Mouse (Mus musculus): ENCODE results near the gene Rpn1. TPM values are rescaled to one million over a fixed set of nuclear protein-coding genes. Genes with fewer than 3 reads are reported as not detected.

Rpn1 gene
- polyA plus RNA-seq (2014; fragmentation: Nextera tagmentation; extraction: Ambion mirVana) = 234 and 256 TPM in 2 replicates

DNA sequence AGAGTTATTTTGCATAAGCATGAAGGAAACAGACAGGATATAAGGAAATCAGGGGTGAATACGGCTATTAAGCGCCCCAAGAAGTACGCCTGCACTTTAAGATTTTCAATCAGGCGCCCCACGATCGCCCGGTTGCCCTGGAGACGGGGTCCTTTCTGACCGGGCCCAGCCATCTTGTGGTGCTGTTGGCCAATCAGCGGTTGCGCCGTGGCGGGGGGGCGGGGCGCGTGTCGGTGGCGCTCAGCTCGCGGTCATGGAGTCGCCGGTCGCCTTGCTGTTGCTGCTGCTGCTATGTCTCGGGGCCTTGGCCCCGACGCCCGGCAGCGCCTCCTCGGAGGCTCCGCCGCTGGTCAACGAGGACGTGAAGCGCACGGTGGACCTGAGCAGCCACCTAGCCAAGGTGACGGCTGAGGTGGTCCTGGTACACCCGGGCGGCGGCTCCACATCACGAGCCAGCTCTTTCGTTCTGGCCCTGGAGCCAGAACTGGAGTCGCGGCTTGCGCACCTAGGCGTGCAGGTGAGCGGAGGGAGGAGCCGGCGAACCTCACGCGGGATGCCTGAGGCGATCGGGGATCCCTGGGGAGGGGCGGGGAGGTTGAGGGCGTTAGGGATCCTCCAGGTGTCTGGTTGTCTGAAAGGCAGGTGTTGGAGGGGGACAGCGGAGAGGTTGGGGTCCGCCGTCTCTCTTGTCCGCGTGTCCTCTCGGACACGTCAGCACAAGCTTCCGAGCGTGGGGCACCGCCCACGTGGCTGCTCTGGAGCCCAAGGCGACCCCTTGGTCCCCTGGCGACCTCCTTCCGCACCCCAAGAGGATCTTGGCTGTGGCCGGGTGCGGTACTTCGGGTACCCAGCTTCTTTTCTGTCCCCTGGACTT lies at the start of gene Rpn1:
TSS of gene Rpn1 (plus strand) at position 205 of the 874 bp plus-strand sequence.
- Histone ChIP-seq H3K4me2 (peak within 1 kb of the TSS; percentile 81), H3K9me3 (replicated peaks; ENCODE audit: control insufficient read depth, low read length) (no peaks in the 10 kb centered on the region), H3K36me3 (ENCODE audit: control insufficient read depth, insufficient read depth, low read length) (no peaks in the 10 kb centered on the region), H3K27me3 (ENCODE audit: control insufficient read depth, insufficient read depth, low read length) (no peaks in the 10 kb centered on the region; the same call in 1 of the 2 replicates), H3K4me3 (ENCODE audit: low read depth, low read length) (peak within 1 kb of the TSS; percentile 93), H3K9ac (ENCODE audit: low read depth, low read length) (peak within 1 kb of the TSS; percentile 94), H3K27ac (ENCODE audit: low read depth, low read length) (peak within 1 kb of the TSS; percentile 54; the same call in 1 of the 2 replicates), H3K4me1 (ENCODE audit: control insufficient read depth, insufficient read depth, low read length) (peaks cover 14% of the 10 kb centered on the region)
- WGBS (ENCODE audit: insufficient replicate concordance) = under 1% methylated on average over 71 of the region's 71 CpGs
- ATAC-seq (replicated peaks; ENCODE audit: insufficient number of reproducible peaks, low FRiP score, low TSS enrichment) = peak; percentile 93

DNA sequence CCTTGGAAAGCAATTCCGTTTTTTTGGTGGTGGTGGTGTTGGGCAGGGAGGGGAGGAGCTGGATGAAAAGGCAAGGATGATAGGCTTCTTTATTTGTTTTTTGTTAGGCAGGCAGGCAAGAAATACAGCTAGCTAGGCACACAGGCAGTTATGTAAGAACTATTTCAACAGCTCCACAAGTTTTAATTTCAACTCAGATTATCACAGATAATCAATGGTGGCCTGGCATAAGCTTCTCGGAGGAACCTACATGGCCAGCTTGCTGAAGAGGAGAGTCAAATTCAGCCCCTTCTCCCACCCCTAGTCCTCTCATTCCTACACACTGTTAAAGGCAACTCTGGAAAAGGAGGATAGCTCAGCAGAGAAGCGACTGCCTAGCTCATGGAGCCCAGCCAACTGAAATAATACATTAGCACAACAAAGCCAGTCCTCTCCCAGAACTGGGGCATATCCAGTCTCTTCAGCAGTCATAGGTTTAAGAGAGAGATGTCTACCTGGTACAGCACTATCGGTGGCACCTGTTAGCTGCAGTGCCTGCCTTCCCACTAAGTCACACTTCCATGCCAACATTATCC lies 46.7 kb upstream of the Rpn1 start:
- H3K4me3 ChIP-seq (ENCODE audit: low read depth, low read length) = no peak overlapping the region
- no peak overlapping the region for H3K27ac ChIP-seq (ENCODE audit: low read depth, low read length)
- H3K36me3 ChIP-seq (ENCODE audit: control insufficient read depth, insufficient read depth, low read length) = peaks cover 2% of the 10 kb centered on the region; the same call in 1 of the 2 replicates
- no peak overlapping the region for H3K4me2 ChIP-seq
- no peaks in the 10 kb centered on the region for H3K9me3 ChIP-seq (replicated peaks; ENCODE audit: control insufficient read depth, low read length)
- no peaks in the 10 kb centered on the region for H3K27me3 ChIP-seq (ENCODE audit: control insufficient read depth, insufficient read depth, low read length)
- no peak overlapping the region for H3K9ac ChIP-seq (ENCODE audit: low read depth, low read length)
- no peak for ATAC-seq (replicated peaks; ENCODE audit: insufficient number of reproducible peaks, low FRiP score, low TSS enrichment)
- 89% methylated on average over 4 of the region's 4 CpGs for WGBS (ENCODE audit: insufficient replicate concordance)
- H3K4me1 ChIP-seq (ENCODE audit: control insufficient read depth, insufficient read depth, low read length) = peaks cover 15% of the 10 kb centered on the region

DNA sequence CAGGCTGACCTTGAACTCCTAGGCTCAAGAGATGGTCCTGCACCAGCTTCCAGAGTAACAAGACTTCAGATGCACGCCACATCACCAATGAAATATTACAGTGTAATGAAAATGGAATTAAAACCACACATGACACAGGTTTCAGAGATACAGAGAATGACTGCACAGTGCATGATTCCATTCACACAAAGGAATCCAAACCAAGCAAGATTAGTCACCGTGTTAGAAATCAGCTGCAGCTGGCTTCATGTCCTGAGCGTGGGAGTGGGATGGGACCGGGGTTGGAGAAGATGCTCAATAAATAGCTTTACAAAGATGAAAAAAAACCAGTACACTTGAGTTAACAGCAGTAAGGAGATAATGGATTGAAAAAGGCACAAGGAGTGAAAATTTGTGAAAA lies 44.9 kb upstream of the Rpn1 start:
- ATAC-seq (replicated peaks; ENCODE audit: insufficient number of reproducible peaks, low FRiP score, low TSS enrichment) = no peak
- H3K9me3 ChIP-seq (replicated peaks; ENCODE audit: control insufficient read depth, low read length) = no peaks in the 10 kb centered on the region
- H3K36me3 ChIP-seq (ENCODE audit: control insufficient read depth, insufficient read depth, low read length) = peaks cover 2% of the 10 kb centered on the region; the same call in 1 of the 2 replicates
- no peak overlapping the region for H3K4me2 ChIP-seq
- H3K4me1 ChIP-seq (ENCODE audit: control insufficient read depth, insufficient read depth, low read length) = peaks cover 27% of the 10 kb centered on the region
- no peak overlapping the region for H3K4me3 ChIP-seq (ENCODE audit: low read depth, low read length)
- no peak overlapping the region for H3K9ac ChIP-seq (ENCODE audit: low read depth, low read length)
- no peaks in the 10 kb centered on the region for H3K27me3 ChIP-seq (ENCODE audit: control insufficient read depth, insufficient read depth, low read length)
- no peak overlapping the region for H3K27ac ChIP-seq (ENCODE audit: low read depth, low read length)
- 95% methylated on average over 4 of the region's 4 CpGs for WGBS (ENCODE audit: insufficient replicate concordance)

DNA sequence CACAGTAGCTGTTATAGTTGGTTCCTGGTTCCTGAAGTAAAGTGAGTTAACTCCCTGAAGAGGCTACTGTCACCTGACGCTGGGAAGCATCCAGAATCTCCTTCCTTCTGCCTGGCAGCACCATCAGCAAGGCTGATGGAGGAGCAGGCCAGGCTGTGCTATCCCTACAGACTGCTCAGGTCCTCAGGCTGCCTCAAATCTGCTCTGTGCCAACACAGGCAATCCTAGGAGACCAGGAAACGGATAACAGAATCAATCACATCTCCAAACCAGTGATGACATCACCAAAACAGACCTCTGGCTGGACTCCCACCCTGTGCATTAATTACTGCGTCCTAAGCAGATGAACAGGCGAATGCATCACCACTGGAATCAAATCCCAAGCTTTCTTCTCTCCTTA lies 43.1 kb upstream of the Rpn1 start:
- no peaks in the 10 kb centered on the region for H3K27me3 ChIP-seq (ENCODE audit: control insufficient read depth, insufficient read depth, low read length)
- H3K4me2 ChIP-seq = peak overlapping the region; percentile 47
- no peaks in the 10 kb centered on the region for H3K9me3 ChIP-seq (replicated peaks; ENCODE audit: control insufficient read depth, low read length)
- peak overlapping the region; percentile 57; the same call in 1 of the 2 replicates for H3K27ac ChIP-seq (ENCODE audit: low read depth, low read length)
- H3K36me3 ChIP-seq (ENCODE audit: control insufficient read depth, insufficient read depth, low read length) = peaks cover 2% of the 10 kb centered on the region; the same call in 1 of the 2 replicates
- 59% methylated on average over 4 of the region's 4 CpGs for WGBS (ENCODE audit: insufficient replicate concordance)
- no peak overlapping the region for H3K4me3 ChIP-seq (ENCODE audit: low read depth, low read length)
- H3K4me1 ChIP-seq (ENCODE audit: control insufficient read depth, insufficient read depth, low read length) = peaks cover 27% of the 10 kb centered on the region
- peak overlapping the region; percentile 35; the same call in 1 of the 2 replicates for H3K9ac ChIP-seq (ENCODE audit: low read depth, low read length)
- no peak for ATAC-seq (replicated peaks; ENCODE audit: insufficient number of reproducible peaks, low FRiP score, low TSS enrichment)

DNA sequence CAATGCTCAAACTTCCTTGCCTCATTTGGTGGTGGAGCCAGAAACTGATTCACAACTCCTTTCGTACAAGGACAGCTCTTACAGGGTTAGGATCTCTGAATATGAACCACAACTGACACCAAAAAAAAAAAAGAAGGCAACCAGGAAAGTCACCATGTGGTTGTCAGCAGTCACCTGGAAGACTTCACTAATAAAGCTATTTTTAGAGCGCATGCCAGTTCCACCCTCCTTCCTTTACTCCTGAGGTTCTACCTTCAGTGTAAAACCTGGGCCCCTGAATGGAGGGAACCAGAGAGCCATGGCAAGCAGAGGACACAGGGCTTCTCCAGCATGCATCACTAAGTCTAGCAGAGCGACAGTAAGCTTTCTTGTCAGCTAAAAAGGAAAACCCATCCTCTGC lies 41.9 kb upstream of the Rpn1 start:
- peak overlapping the region; percentile 57; the same call in 1 of the 2 replicates for H3K27ac ChIP-seq (ENCODE audit: low read depth, low read length)
- H3K4me2 ChIP-seq = peak overlapping the region; percentile 31
- no peak for ATAC-seq (replicated peaks; ENCODE audit: insufficient number of reproducible peaks, low FRiP score, low TSS enrichment)
- H3K9me3 ChIP-seq (replicated peaks; ENCODE audit: control insufficient read depth, low read length) = no peaks in the 10 kb centered on the region
- H3K9ac ChIP-seq (ENCODE audit: low read depth, low read length) = no peak overlapping the region
- H3K36me3 ChIP-seq (ENCODE audit: control insufficient read depth, insufficient read depth, low read length) = peaks cover 2% of the 10 kb centered on the region; the same call in 1 of the 2 replicates
- no peaks in the 10 kb centered on the region for H3K27me3 ChIP-seq (ENCODE audit: control insufficient read depth, insufficient read depth, low read length)
- H3K4me1 ChIP-seq (ENCODE audit: control insufficient read depth, insufficient read depth, low read length) = peaks cover 27% of the 10 kb centered on the region
- WGBS (ENCODE audit: insufficient replicate concordance) = 68% methylated on average over 3 of the region's 3 CpGs
- H3K4me3 ChIP-seq (ENCODE audit: low read depth, low read length) = no peak overlapping the region

DNA sequence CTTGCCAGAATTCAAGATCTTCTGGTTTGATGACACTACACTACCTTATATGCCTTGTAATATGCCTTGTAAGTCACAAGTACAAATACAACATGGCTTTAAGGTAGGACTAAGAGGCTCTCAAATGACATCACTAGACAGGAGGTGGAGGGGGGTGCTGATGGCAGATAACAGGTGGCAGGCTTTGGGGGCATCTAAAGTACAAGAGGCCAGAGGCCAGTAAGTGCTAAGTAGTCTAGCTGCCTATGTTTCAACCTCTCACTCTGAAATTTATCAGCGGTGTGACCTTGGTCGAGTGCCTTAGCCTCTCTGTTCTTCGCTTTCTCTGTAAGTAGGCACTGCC lies 40.1 kb upstream of the Rpn1 start:
- Histone ChIP-seq H3K4me1 (ENCODE audit: control insufficient read depth, insufficient read depth, low read length) (peaks cover 27% of the 10 kb centered on the region), H3K4me2 (peak overlapping the region; percentile 97), H3K9me3 (replicated peaks; ENCODE audit: control insufficient read depth, low read length) (no peaks in the 10 kb centered on the region), H3K9ac (ENCODE audit: low read depth, low read length) (peak overlapping the region; percentile 99), H3K36me3 (ENCODE audit: control insufficient read depth, insufficient read depth, low read length) (peaks cover 2% of the 10 kb centered on the region; the same call in 1 of the 2 replicates), H3K4me3 (ENCODE audit: low read depth, low read length) (peak overlapping the region; percentile 97), H3K27ac (ENCODE audit: low read depth, low read length) (peak overlapping the region; percentile 87), H3K27me3 (ENCODE audit: control insufficient read depth, insufficient read depth, low read length) (no peaks in the 10 kb centered on the region)
- ATAC-seq (replicated peaks; ENCODE audit: insufficient number of reproducible peaks, low FRiP score, low TSS enrichment) = no peak
- 3% methylated on average over 3 of the region's 3 CpGs for WGBS (ENCODE audit: insufficient replicate concordance)

DNA sequence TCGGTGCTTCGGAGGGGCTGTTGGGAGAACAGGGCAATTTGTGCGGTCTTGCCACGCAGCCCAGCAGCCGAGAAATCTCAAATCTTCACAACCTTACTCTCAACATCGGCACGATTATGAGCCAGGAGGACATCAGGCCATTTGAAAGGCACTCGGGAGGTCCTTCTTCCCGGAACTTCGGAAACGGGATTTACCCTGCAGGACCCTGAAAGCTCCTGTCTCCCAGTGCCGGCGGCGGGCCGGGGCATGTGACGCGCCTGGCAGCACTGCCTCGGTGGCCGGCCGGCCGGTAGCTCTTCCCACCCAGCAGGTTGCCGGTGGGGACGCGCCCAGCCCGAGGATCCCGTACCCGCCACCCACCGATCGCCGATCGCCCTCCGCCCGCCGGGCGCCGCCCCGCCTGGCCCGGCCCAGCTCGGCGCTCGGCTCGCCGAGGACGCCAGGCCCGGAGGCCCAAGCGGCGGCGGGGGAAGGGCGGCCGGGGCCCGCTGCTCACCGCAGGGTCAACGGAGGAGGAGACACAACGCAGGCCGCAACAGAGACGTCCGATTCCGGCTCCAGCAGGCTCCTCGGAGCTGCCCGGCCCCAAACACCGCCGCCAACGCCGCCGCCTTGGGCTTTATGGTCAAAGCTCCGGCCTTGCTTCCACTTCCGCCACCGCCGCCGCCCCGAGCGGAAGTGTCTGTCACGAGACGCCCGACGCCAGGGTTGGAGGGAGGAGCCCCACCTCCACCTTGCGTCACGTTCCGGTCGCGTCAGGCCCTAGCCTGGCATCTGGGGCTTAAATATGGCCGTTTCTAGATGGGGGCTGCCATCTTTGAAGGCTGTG lies 39.5 kb upstream of the Rpn1 start, which contains the start of gene Rab7:
TSS of gene Rab7 (minus strand) at position 694 of the 829 bp plus-strand sequence.
- Histone ChIP-seq H3K4me2 (peak within 1 kb of the TSS; percentile 97), H3K9me3 (replicated peaks; ENCODE audit: control insufficient read depth, low read length) (no peaks in the 10 kb centered on the region), H3K4me3 (ENCODE audit: low read depth, low read length) (peak within 1 kb of the TSS; percentile 97), H3K9ac (ENCODE audit: low read depth, low read length) (peak within 1 kb of the TSS; percentile 99), H3K36me3 (ENCODE audit: control insufficient read depth, insufficient read depth, low read length) (no peaks in the 10 kb centered on the region; the same call in 1 of the 2 replicates), H3K4me1 (ENCODE audit: control insufficient read depth, insufficient read depth, low read length) (peaks cover 27% of the 10 kb centered on the region), H3K27ac (ENCODE audit: low read depth, low read length) (peak within 1 kb of the TSS; percentile 87), H3K27me3 (ENCODE audit: control insufficient read depth, insufficient read depth, low read length) (no peaks in the 10 kb centered on the region)
- ATAC-seq (replicated peaks; ENCODE audit: insufficient number of reproducible peaks, low FRiP score, low TSS enrichment) = peak; percentile 96
- WGBS (ENCODE audit: insufficient replicate concordance) = under 1% methylated on average over 79 of the region's 82 CpGs

DNA sequence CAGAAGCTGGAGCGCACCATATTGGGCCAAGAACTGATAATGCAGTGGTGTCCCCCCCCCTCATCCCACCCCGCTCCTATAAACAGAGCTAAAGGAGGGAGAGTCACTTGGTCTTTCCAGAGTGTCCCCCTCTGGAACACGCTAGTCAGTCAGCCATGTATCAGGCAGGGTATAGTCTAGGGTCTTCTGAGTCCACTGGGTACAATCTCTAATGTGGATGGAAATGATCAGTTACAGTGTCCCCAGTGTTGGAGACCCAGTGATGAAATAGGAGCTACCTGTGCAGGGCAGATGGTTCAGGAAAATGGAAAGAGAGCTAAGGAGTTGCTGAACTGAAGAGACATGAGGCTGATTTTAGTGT lies 38.9 kb upstream of the Rpn1 start:
- no peaks in the 10 kb centered on the region; the same call in 1 of the 2 replicates for H3K36me3 ChIP-seq (ENCODE audit: control insufficient read depth, insufficient read depth, low read length)
- peak overlapping the region; percentile 97 for H3K4me3 ChIP-seq (ENCODE audit: low read depth, low read length)
- peaks cover 27% of the 10 kb centered on the region for H3K4me1 ChIP-seq (ENCODE audit: control insufficient read depth, insufficient read depth, low read length)
- H3K9me3 ChIP-seq (replicated peaks; ENCODE audit: control insufficient read depth, low read length) = no peaks in the 10 kb centered on the region
- H3K4me2 ChIP-seq = peak overlapping the region; percentile 52
- no peaks in the 10 kb centered on the region for H3K27me3 ChIP-seq (ENCODE audit: control insufficient read depth, insufficient read depth, low read length)
- no peak overlapping the region; the same call in 1 of the 2 replicates for H3K27ac ChIP-seq (ENCODE audit: low read depth, low read length)
- ATAC-seq (replicated peaks; ENCODE audit: insufficient number of reproducible peaks, low FRiP score, low TSS enrichment) = no peak; the same call in 1 of the 2 replicates
- H3K9ac ChIP-seq (ENCODE audit: low read depth, low read length) = peak overlapping the region; percentile 99; the same call in 1 of the 2 replicates
- 31% methylated on average over 3 of the region's 3 CpGs for WGBS (ENCODE audit: insufficient replicate concordance)

Data from heart, embryonic 11.5 days (tissue).